Mouse (Mus musculus) ES-E14 (cell line): ENCODE data around the gene Prkch. TPM values are rescaled to one million over a fixed set of nuclear protein-coding genes. Genes with fewer than 3 reads are reported as not detected.

Source experiments
- DNase-seq: peaks from one replicate; pipeline ENCODE4 v3.0.0-alpha.2; 2013; ENCODE audit warnings: low read depth, low spot score
- H3K27ac ChIP-seq: 2 replicates; pipeline ENCODE4 v1.5.1; 2012; ENCODE audit warnings: low read depth, mild to moderate bottlenecking, low read length, moderate library complexity, mixed read lengths; ENCODE audit not compliant: poor library complexity, insufficient read depth, severe bottlenecking
- H3K36me3 ChIP-seq: 2 replicates; pipeline ENCODE4 v1.6.1; 2012; ENCODE audit warnings: mild to moderate bottlenecking, low read length, moderate library complexity, mixed read lengths; ENCODE audit not compliant: control insufficient read depth, poor library complexity, insufficient read depth, severe bottlenecking
- H3K4me1 ChIP-seq, 2 experiments: fragments of 150-350 bp in 1 of 2; sonication (generic) in 1 of 2; 2 replicates each; pipeline ENCODE4 v1.6.1; 2012; ENCODE audit warnings: low read length in 2 of 2, mild to moderate bottlenecking in 1 of 2, mixed read lengths in 1 of 2; ENCODE audit not compliant: control insufficient read depth in 2 of 2, insufficient read depth in 2 of 2, poor library complexity in 1 of 2
- H3K4me3 ChIP-seq, 2 experiments: fragments of 150-350 bp in 1 of 2; sonication (generic) in 1 of 2; 2 replicates each; pipeline ENCODE4 v1.5.1; 2012; ENCODE audit warnings: low read length in 2 of 2, low read depth in 1 of 2, mild to moderate bottlenecking in 1 of 2, mixed read lengths in 1 of 2; ENCODE audit not compliant: insufficient read depth in 1 of 2, poor library complexity in 1 of 2, severe bottlenecking in 1 of 2
- H3K9ac ChIP-seq: 2 replicates; pipeline ENCODE4 v1.6.1; 2012; ENCODE audit warnings: low read depth, mild to moderate bottlenecking, low read length, mixed read lengths; ENCODE audit not compliant: poor library complexity, insufficient read depth, severe bottlenecking
- H3K9me3 ChIP-seq: fragments of 150-350 bp; sonication (generic); 2 replicates; pipeline ENCODE4 v1.6.1; 2012; ENCODE audit warnings: low read depth, mild to moderate bottlenecking, low read length; ENCODE audit not compliant: control insufficient read depth, insufficient read depth
- CHD2 ChIP-seq: IDR thresholded peaks from 2 replicates; pipeline ENCODE4 v1.6.1; 2014; ENCODE audit warnings: mild to moderate bottlenecking, low read depth, low read length, inconsistent platforms
- HCFC1 ChIP-seq: IDR thresholded peaks from 2 replicates; pipeline ENCODE4 v1.6.1; 2012; ENCODE audit warnings: low read length, inconsistent platforms, borderline replicate concordance; ENCODE audit not compliant: insufficient read depth
- MAFK ChIP-seq: IDR thresholded peaks from 2 replicates; pipeline ENCODE4 v1.6.1; 2014; ENCODE audit warnings: mild to moderate bottlenecking, low read depth, low read length, inconsistent platforms; ENCODE audit not compliant: insufficient read depth
- ZC3H11A ChIP-seq: IDR thresholded peaks from 2 replicates; pipeline ENCODE4 v1.6.1; 2012; ENCODE audit warnings: low read depth, mild to moderate bottlenecking, inconsistent platforms, low read length, borderline replicate concordance
- ZNF384 ChIP-seq: IDR thresholded peaks from 2 replicates; pipeline ENCODE4 v1.6.1; 2012; ENCODE audit warnings: low read depth, low read length, inconsistent platforms
- in situ Hi-C, 2 experiments: fragments of 600-800 bp; cut with MboI; formaldehyde crosslinking; loops; one replicate each; pipeline ENCODE4 v1.15.1; 2025; ENCODE audit warnings: low sequenced_read_pairs in 2 of 2, inconsistent platforms in 1 of 2; ENCODE audit not compliant: unreplicated experiment in 2 of 2
- total RNA-seq: library from RNA; depleted of rRNA; stranded (reverse); fragments of 300-350 nt; gene quantifications from 2 replicates; pipeline ENCODE4 v1.2.3, GENCODE M21; 2012

Prkch gene
- total RNA-seq, 1 experiment = 2.8 TPM

- no peak overlapping the region for H3K9ac ChIP-seq
- DNase-seq = no peak
- H3K9me3 ChIP-seq = no peaks in the 10 kb centered on the region
- in situ Hi-C loops = no loop called here
- H3K4me1 ChIP-seq = peaks cover 0 to 9% of the 10 kb centered on the region in 2 experiments; a peak in 2 of 4 replicates
- TF ChIP-seq ZC3H11A (no peak), HCFC1 (no peak), MAFK (no peak), ZNF384 (no peak), CHD2 (no peak)
- H3K36me3 ChIP-seq = no peaks in the 10 kb centered on the region
- no peak overlapping the region for H3K27ac ChIP-seq
- no peak overlapping the region for H3K4me3 ChIP-seq
These were observed 206.0 kb downstream of the Prkch start for GRCm38 (mm10) chr12:73790571-73791108.

GRCm38 (mm10) chr12:73793216-73793615 is 208.6 kb downstream of the Prkch start:
- Histone ChIP-seq H3K27ac (no peak overlapping the region), H3K9me3 (no peaks in the 10 kb centered on the region), H3K4me3 (0 out of 4 replicates have a peak overlapping the region, but pooled peaks of 1 of the 2 experiments have one; percentile 14), H3K4me1 (peaks cover 0 to 9% of the 10 kb centered on the region in 2 experiments; a peak in 2 of 4 replicates), H3K9ac (no peak overlapping the region), H3K36me3 (no peaks in the 10 kb centered on the region)
- TF ChIP-seq CHD2 = no peak
- TF ChIP-seq MAFK = no peak
- no peak for TF ChIP-seq ZC3H11A
- TF ChIP-seq HCFC1 = no peak
- no peak for TF ChIP-seq ZNF384
- no peak for DNase-seq
- in situ Hi-C loops = no loop called here

- no peaks in the 10 kb centered on the region for H3K36me3 ChIP-seq
- H3K9me3 ChIP-seq = no peaks in the 10 kb centered on the region
- in situ Hi-C loops = no loop called here
- TF ChIP-seq CHD2 = no peak
- TF ChIP-seq ZNF384 = no peak
- no peak for TF ChIP-seq HCFC1
- no peak for TF ChIP-seq MAFK
- no peak for TF ChIP-seq ZC3H11A
- peaks cover 0 to 9% of the 10 kb centered on the region in 2 experiments; a peak in 2 of 4 replicates for H3K4me1 ChIP-seq
- no peak for DNase-seq
- no peak overlapping the region for H3K27ac ChIP-seq
- 0 out of 4 replicates have a peak overlapping the region, but pooled peaks of 1 of the 2 experiments have one; percentile 14 for H3K4me3 ChIP-seq
- no peak overlapping the region for H3K9ac ChIP-seq
These were observed 209.1 kb downstream of the Prkch start for GRCm38 (mm10) chr12:73793744-73794143.

- Histone ChIP-seq H3K4me3 (no peak overlapping the region; a peak in 1 of 4 replicates), H3K9ac (no peak overlapping the region), H3K27ac (no peak overlapping the region), H3K9me3 (no peaks in the 10 kb centered on the region), H3K36me3 (no peaks in the 10 kb centered on the region), H3K4me1 (peaks cover 0 to 9% of the 10 kb centered on the region in 2 experiments; a peak in 2 of 4 replicates)
- DNase-seq = no peak
- TF ChIP-seq HCFC1 = no peak
- TF ChIP-seq ZNF384 = no peak
- no peak for TF ChIP-seq MAFK
- no peak for TF ChIP-seq CHD2
- no peak for TF ChIP-seq ZC3H11A
- in situ Hi-C loops = no loop called here
These were observed 209.7 kb downstream of the Prkch start for GRCm38 (mm10) chr12:73794151-73794883.
